Mouse (Mus musculus): ENCODE data around the gene Supt4a.

The Supt4a gene

DNA sequence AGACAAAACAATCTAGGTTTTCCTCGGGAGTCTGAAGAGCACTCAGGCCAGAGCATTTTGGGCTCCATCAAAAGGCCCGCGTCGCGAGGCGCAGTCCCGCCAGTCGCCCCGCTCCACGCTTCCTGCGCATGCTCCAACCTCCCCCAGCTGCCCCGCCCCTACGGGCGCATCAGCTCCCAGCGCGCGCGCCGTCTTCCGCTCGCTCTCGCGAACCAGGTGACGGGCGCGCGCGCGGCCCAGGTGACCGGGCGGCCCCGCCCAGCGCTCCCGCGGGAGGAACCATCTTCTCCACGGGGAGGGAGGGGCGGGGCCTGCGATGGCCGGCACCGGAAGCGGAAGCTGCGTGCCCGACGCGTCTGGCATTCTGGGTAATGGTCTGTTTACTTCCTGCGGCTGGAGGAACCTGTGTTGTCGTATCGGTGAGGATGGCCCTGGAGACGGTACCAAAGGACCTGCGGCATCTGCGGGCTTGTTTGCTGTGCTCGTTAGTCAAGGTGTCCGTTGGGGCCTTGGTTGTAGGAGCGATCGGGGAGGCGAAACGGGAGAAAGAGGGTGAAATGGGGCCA, at the start of gene Supt4a:
Gene Supt4a (plus strand): TSS at position 378 of the 566 bp plus-strand sequence.
- DNase-seq (ENCODE audit: low read depth, low spot score): peak; percentile 98

- no peak for DNase-seq (ENCODE audit: low read depth, low spot score)
Measured at GRCm38 (mm10) chr11:87688478-87689203, 48.7 kb upstream of the Supt4a start.

DNA sequence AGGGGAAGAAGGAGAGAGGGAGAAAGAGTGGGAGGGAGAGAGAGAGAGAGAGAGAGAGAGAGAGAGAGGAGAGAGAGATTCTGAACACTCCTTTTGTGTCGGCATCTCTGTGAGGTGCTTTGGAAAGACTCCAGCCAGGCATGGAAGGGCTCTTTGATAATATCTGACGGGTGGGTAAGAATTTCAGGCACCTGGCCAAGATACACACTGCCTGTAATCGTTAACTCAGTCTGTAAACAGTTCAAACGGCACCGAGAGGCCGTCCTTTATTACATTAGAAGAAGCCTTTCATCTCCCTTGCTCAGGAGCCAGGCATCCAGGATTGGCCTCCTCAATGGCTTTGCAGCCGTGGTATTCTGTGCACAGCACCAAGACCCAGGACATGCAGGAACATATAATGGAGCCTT, 47.9 kb upstream of the Supt4a start:
- no peak for DNase-seq (ENCODE audit: low read depth, low spot score)

DNA sequence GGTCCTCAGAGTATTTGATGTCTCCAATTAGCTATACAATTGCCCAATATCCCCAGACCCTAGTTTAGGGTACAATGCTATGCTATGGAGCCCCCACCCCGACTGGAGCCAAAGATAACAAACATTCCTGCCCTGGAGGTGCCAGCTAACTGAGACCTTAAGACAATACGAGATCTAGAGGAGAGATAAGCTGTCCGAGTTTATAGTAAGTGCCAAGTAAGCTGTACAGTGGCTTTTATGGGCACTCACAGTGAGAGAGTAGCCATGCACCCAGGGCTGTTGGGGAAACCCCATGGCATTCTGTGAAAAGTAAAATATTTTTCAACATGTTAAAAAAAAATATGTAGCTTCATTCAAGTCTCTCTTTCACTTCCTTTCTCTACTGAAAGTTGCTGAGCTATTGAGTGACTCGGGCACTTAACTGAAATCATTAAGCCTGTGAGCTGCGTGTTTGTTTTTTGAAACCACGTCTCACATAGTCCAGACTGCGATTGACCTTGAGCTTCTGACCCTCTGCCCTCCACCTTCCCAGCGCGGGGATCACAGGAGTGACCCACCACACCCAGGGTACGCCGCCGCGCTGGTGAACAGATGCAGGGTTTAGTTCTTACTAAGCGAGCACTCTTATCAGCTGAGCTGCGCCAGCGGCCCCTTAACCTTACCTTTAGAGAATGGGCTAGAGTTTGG, 47.2 kb upstream of the Supt4a start:
- no peak for DNase-seq (ENCODE audit: low read depth, low spot score)

GRCm38 (mm10) chr11:87697131-87697682, 40.1 kb upstream of the Supt4a start:
- no peak for DNase-seq (ENCODE audit: low read depth, low spot score)

DNA sequence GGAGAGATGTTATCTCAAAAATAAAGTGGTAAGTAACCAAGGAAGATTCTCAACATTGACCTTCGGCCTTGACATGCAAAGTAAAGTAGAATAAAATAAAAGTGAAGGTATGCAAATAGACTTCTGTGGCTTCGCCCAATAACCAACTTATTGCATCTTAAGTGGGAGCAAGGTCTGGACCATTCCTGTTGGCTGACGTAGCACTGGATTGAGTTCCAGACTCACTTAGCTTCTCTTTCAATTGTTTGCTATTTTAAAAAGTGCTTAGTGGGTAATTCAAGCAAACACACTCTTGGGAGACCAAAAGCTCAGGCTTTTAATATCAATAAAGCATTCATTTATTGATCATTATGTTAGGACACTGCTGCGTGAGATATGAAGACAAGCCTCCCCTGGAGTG, 39.2 kb upstream of the Supt4a start:
- DNase-seq (ENCODE audit: low read depth, low spot score): no peak

- DNase-seq (ENCODE audit: low read depth, low spot score): no peak
Measured at GRCm38 (mm10) chr11:87701108-87701507, 36.2 kb upstream of the Supt4a start.

- DNase-seq (ENCODE audit: low read depth, low spot score): no peak
Measured at GRCm38 (mm10) chr11:87701877-87702620, 35.3 kb upstream of the Supt4a start.

GRCm38 (mm10) chr11:87703654-87704053, 33.7 kb upstream of the Supt4a start:
- DNase-seq (ENCODE audit: low read depth, low spot score): no peak

DNA sequence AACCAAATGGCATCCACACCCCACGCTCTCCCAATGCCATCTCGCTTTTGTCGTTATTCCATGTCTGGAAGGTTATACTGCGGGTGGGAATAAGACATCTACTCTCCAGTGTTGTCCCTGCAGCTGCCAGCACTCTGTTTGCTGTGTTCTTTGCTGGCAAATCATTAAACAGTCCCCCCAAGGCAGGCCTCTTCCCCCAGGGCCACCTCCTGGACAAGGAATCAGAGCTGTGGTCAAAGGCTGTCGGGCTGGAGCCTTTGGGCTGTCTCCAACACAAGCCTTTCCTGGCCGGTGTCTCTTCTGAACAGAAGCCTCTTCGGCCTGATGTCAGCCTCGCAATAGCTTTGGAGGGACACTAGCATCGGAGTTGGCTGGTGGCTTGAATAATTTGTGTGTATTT, 33.1 kb upstream of the Supt4a start:
- DNase-seq (ENCODE audit: low read depth, low spot score): no peak

DNA sequence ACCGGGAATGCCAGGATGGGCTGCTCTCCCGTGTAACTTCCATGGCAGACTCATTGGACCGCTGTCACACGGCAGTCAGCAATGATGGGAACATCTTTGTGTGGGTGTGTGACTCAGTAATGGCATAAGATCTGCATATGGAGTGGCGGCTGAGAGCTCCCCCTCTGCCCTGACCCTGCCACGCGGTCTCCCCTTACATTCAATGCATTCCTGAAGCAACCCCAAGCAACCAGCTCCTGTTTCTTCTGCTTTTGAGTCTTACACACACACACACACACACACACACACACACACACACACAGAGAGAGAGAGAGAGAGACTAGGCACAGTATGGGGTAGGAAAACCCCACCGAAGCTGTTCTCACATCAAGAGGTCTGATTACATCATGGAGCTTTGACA, 29.8 kb upstream of the Supt4a start:
- no peak for DNase-seq (ENCODE audit: low read depth, low spot score)

DNA sequence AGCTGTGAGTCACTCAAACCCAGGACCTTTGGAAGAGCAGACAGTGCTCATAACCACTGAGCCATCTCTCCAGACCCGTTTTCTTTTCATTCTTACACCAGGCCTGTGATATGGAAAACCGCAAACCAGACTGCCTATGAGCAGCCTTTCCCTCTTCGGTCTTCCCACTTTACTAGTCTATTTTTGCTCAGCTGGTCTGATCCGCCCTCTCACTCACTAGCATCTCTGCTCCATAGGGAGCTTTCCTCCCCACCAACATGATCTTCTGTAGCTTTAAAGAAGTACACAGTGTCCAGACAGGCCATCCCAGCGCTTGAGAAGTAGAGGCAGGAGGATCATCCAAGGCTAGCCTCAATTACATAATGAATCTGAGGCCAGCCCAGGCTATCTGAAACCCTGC, 28.4 kb upstream of the Supt4a start:
- no peak for DNase-seq (ENCODE audit: low read depth, low spot score)

DNA sequence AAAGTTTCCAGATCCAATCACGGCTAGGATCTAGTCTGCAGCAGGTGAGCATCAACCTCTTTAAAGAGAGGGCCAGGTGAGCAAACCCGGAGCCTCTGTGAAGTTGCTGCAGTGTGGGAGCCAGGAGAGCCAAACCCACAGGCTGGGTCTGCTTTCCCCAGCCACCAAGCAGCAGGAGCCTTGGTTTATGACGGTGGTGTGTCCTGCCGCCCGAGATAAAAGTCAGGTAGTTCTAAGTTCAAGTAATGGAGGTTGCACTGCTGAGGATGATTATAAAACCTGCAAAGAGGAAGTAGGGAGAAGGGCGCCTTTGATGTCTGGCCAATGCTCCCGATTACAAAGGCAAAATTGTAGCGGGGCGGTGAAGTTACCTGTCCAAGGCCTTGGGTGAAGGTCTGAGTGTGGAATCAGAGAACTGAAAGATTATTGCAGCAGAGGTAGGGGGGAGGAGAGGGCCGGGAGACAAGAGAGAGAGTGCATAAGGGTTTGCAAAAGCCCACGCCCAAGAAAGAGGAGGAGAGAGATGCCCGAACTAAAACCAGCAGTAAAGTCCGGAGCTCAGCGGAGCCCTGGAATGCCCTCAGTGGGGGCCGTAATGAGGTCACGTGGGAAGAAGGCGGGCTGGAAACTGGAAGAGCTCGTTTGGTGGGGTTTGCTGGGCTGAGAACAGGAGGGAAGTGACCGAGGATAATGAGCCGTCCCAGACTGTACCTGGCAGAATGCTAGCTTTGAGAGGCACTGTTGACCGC, 27.7 kb upstream of the Supt4a start:
- DNase-seq (ENCODE audit: low read depth, low spot score): no peak

DNA sequence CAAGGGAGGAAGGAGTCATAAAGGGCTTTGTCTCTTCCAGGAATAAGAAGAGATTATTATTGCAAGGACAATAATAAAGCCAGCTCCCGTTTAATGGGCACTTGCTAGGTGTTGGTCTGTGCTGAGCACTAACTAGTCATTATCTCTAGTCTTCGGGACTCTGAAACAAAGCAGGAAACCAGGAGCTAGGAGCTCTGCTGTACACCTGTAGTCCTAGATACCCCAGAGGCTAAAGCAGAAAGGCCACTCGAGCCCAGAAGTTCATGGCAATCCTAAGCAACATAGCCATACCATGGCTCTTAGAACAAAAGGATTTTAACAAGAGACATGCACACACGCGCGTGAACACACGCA, 27.1 kb upstream of the Supt4a start:
- no peak for DNase-seq (ENCODE audit: low read depth, low spot score)

- DNase-seq (ENCODE audit: low read depth, low spot score): no peak
Measured at GRCm38 (mm10) chr11:87712188-87712587, 25.2 kb upstream of the Supt4a start.

- DNase-seq (ENCODE audit: low read depth, low spot score): no peak
Measured at GRCm38 (mm10) chr11:87715999-87716398, 21.4 kb upstream of the Supt4a start.

GRCm38 (mm10) chr11:87719526-87719925, 17.8 kb upstream of the Supt4a start:
- DNase-seq (ENCODE audit: low read depth, low spot score): no peak

- no peak for DNase-seq (ENCODE audit: low read depth, low spot score)
Measured at GRCm38 (mm10) chr11:87720324-87720723, 17.0 kb upstream of the Supt4a start.

DNA sequence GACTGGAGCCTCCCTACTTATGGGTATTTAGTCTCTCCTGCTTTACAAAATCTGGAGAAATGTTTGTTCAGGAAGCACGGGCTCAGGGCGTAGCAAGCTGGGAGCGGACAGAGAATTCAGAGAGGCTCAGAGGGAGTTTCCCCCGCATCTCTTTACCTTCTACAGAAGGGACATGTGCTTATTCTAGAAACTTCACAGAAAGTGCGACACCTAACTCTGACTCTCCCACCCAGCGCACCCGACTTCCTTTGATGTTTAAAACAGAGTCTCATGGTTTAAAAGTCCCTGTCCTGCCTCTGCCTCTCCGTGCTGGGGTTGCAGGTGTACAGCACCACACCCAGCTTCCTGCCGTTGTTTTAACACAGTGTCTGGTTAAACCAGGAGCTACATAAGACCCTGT, 16.5 kb upstream of the Supt4a start:
- DNase-seq (ENCODE audit: low read depth, low spot score): no peak

- DNase-seq (ENCODE audit: low read depth, low spot score): no peak
Measured at GRCm38 (mm10) chr11:87722168-87722567, 15.2 kb upstream of the Supt4a start.

GRCm38 (mm10) chr11:87722891-87723290, 14.5 kb upstream of the Supt4a start:
- no peak for DNase-seq (ENCODE audit: low read depth, low spot score)
